Mouse (Mus musculus) kidney, postnatal 4 days (tissue): Measurements from ENCODE around the gene Dap.
A peak's percentile ranks its signal among the peaks of the same experiment; 100 is the strongest.

Experiments used
- DNase-seq, 2 experiments: peaks; one replicate each; pipeline ENCODE4 v3.0.0; 2021; ENCODE audit warnings: mixed read lengths in 2 of 2

Dap gene

DNA sequence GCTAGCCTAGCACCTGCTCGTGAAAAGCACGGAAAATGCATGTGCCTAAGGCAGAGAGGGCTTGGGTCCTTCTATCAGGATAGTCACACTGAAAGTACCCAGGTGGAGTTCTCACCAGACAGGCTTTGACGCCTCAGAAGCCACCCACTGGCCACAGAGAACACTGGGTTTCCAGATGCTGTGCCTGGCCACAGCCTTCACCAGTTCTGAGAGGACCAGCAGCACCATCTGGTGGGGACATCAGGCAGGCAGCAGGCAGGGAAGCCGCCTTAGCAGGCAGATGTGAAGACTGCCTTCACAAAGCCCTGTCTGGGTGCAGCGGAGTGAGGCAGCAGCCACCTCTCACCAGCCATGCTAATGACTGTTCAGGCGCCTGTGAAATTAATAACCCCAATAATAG, 40.7 kb downstream of the Dap start:
- DNase-seq, result peak; percentile 89 to 91

DNA sequence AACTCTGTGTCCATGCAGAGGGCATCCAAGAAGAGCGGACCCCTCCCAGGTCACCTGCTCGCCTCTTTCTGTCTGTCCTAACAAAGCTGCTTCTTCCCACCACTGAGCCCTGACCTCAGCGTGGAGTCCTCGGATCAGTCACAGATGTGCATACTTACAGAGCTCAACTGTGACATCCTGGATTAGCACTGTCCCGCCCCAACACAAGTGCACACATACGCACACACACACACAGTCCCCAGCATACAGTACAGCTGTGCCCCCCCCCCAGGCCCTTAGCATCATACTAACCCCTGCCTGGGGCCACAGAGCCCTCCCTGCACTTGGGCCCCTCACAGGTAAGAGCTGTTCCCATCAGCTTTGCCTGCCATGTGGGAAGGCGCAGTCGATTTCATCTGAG, 41.3 kb downstream of the Dap start:
- DNase-seq, result no peak

DNA sequence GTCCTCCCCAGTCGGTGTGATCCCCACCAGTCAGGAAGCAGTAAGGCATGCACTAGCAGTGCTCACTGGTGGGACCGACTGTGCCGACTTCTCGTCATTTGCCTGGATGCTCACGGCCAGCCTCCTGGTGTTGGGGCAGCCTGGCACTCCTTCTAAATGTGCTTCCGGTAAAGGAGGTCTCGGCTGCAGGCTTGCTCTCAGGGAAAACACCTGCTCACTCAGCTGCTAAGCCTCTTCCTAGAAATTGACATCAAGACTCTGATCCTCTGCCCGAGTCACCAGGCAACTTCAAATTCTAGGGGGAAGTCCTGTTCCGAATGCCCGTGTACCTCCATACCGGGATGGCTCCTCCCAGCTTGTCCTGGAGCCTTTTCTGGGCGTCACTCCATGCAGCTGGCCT, 41.7 kb downstream of the Dap start:
- no peak for DNase-seq

DNA sequence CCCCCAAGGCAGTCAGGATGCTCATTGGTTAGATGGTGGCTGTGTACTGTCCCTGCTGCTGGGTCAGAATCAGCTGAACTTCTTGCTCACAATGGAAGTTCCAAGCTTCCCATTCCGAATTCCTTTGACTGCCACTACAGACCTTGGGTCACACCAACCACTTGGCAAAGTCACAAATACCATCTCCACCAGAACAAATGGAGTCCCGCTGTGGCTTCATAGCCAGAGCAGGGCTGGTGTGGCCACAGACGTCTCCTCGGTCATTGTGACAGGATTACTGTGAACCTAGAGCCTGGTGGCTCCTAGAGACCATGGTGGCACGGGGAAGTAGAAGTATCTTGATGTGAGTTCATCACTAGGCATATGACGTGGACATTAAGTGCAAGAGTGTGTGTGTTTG, 44.0 kb downstream of the Dap start:
- DNase-seq, result no peak

DNA sequence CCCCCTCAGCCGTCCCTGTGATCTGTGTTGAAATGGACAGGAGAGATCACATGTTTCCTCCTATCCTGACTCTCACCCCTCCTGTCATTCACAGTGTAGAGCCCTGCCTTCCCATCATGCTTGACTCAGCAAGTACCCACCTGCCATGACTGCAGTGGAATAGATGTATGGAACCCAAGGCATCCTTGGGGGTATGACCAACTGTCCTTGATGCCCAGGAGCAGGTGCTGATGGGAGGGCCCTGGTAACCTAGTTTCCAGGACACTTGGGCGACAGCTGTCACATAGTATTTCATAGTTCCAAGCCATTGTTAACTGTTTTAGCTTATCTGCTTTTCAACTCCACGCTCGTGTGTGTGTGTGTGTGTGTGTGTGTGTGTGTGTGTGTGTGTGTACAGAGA, 45.4 kb downstream of the Dap start:
- no peak for DNase-seq

DNA sequence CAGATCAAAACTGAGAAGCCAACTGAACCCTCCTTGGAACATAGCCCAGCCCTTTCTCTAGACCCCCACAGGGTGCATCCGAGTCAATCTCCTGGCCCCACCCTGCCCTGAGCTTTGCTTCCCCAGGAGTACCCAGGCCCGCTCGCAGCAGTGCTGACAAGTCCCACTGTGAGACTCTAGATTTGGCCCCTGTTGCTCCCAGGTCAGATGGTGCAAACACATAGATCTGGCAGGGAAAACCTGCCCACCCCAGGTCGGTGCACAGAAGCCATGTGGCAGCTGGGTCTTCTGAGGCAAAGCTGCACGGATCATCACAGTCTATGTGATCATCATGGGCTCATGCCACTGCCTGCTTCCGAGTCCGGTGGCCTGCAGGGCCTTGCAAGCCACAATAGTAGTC, 48.6 kb downstream of the Dap start:
- no peak for DNase-seq

DNA sequence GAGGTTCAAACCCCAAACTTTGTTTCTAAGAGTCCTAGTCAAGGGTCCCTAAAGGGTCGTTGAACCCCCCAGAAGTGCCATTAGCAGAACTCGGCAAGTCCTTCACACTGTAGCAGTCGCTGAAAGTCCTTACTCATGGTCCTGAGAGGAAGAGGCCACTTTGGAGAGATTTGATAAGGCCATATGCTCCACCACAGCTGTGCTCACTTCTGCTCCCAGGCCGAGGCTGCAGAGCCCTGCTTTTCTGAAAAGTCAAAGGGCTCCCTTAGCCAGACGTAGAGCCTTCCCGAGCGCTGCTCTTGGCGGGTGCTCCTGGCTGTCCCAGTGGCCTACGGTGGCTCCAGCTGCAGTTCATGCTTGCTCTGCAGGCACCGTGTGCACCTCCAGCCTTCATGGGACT, 49.4 kb downstream of the Dap start:
- no peak for DNase-seq

DNA sequence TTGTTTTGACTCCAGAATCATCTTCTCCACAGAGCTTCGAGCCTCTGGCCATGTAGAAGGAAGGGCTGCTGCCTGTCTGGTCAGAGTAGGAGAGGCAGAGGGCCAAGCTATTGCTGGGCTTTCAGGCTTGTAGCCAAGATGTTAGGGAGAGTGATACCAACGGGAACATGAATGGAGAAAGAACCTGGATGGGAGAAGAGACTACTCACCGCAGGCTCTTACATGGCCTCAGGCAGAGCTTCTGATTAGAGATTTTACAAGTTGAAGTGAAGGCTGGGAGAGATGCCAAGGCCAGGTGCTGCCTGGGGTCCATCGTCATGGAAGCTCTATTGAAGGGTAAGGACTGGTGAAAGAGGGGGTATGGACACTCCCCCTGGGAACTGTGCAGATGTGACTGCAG, 54.0 kb downstream of the Dap start:
- no peak for DNase-seq

DNA sequence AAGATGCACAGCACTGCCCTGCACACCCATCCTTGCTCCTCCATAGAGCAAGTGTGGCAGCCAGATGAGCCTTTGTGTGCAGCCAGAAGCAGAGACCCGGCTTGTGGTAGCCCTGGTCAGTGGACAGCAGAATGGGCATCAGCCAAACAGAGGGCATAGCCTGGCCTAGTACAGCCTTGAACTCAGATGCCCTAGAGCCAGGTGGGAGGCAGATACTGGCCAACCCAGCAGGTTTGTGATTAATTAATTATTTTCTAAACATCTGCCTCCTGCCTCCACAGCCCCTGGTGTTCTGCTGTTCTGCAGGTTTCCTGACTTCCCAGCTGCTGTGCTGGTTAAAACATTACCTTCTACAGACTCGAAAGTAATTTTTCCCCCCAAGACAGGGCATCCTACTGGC, 55.0 kb downstream of the Dap start:
- peak in 1 of 2 experiments; percentile 38 for DNase-seq

DNA sequence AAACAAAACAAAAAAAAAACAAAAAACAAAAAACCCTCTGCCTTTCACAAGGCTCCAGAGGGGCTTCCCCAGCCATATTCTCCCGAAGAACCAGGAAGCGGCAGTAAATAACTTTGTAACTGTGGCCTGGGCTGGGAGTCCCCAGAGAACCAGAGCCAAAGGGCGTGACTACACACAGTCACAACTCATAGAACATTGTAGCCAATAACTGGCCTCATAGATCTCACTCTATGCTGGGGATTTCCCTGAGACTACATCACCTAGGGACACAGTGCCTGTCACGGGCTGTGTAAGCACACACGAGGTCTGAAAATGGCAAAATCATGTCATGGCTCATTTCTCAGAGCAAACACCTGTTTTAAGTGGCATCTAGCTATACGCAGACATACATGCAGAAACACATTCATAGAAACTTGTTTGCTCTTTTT, 55.5 kb downstream of the Dap start:
- no peak for DNase-seq

DNA sequence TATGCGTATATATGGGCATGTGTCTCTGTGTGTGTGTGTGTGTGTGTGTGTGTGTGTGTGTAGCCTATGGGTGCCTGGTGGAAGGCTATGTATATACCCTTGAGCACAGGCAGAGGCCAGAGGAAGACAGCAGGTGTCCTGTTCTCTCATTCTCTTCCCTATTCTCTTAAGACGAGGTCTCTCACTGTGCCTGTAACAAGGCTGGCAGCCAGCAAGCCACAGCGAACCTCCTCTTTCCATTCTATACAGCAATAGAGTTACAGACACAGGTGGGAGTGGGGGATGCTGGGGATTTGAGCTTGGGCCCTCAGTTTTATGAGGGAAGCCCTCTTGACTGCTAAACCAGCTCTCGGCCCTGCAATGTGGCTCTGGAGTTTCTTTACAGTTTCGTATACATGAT, 55.9 kb downstream of the Dap start:
- no peak for DNase-seq

DNA sequence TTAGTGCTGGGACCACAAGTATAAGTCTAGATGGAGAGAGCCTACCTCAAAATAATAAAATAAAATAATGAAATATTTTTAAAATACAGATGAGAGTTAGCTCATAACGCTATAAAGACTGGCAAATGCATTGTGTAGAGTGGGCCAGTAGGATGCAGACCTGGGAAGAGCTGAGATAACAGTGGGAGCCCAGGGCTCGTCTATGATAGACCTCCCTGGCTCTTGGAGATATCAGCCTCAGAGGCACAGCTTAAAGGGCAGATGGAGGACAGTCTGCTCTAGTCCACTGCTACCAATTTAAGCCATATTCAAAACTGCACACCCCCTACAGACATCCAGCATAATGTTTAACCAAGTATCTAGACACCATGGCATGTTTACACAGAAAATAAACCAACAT, 56.6 kb downstream of the Dap start:
- no peak for DNase-seq

DNA sequence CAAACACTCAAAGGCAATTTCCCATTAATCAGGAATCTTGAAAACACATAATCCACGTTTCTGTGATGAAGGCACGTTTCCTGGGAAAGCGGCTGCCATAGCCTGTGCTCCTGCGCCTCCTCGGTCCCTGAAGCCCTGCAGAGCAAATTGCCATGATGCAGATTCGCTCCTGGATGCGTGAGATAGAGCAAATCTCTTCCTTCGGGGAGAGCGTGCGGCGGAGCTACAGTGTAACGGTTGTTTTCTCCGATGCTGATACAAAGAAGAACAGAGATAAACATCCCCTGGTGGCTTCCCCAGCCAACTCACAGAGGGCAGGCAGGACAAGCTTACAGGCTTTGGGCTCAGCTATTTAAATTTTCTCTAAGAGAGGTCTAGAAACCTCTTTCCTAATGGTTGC, 57.7 kb downstream of the Dap start:
- DNase-seq, result no peak

DNA sequence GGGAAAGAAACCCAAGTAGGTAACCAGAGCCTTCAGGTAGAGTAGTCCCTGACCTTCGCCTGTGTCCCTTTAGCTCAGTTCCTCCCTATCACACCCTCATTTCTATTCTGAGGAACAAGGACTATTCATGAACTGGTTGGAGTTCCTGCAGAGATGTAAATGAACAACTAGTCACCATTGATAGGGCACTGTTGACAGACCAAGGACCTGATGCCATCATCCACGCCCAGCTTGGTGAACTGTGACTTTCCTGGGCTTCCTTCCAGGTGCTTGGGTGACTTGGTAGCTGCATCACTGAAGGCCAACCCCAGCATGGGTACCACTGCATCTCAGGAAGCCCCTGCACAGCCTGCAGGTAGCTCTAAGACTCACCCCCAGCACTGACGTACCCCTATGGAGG, 58.2 kb downstream of the Dap start:
- DNase-seq, result no peak

DNA sequence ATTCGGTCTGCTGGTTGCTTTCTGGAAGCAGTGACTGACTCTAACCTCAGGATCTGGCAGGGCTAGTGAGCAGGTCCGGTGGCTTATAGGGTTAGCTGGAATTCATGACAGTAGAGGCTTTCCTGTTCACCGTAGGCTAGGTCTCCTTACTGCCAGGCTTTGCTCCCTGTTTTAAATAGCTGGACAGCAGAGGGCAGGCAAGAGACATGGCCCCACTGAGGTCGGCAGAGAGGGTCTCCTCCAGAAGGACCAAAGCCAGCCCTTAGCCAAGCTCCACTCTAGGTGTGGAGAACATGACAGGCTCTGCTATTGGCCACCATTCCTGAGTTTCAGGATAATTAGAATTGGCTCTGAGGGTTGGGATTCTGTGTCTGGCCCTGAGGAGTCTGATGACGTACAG, 60.0 kb downstream of the Dap start:
- DNase-seq, result peak; percentile 34 to 46

DNA sequence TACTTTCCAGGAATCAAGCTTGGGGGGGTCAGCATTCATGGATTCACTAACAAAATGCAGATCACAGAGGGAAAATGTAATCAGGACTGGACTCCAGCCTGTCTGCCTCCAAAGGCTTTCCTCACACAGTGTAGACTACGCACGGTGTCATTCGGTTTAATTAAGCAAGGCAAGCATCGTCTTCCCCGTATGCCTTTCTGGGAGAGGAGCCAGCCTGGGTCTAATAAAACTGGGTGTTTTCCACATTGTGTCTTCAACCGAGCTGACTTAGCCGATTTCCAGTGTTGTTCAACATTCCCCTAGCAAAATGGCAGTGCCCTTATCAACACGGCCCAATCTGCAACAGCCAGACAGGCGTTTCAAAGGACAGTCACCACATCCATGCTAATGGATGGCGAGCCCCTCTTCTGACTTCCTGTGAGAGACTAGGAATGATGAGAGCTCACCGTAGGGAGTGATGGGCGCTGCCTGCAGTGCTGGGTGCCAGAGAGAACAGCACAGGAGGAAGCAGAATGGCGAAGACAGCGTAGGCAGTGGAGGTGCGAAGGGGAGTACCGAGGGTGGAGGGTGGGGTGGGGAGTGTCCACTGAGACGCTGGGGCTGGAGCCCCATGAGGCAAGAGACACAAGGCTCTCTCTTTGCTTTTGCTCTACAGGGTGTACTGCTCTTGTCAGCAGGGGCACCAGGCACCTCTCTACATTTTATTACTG, 61.0 kb downstream of the Dap start:
- no peak for DNase-seq

DNA sequence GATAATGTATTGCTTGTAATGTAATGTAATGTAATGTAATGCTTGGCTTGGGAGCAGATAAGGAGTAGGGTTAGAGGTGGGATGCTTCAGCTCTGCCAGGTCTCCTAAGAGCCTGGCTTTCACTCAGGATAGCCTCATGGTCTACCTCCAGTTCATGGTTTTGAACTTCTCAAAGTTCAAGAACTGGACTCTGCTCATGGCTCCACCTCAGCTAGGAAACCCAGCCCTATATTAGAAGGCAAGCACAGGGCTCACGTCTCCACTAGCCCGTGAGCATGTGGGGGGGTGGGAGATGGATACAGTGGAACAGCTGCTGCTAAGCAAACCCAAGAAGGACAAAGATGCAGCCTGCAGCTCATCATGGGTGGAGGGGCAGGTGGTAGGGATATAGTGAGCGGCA, 61.6 kb downstream of the Dap start:
- no peak for DNase-seq

DNA sequence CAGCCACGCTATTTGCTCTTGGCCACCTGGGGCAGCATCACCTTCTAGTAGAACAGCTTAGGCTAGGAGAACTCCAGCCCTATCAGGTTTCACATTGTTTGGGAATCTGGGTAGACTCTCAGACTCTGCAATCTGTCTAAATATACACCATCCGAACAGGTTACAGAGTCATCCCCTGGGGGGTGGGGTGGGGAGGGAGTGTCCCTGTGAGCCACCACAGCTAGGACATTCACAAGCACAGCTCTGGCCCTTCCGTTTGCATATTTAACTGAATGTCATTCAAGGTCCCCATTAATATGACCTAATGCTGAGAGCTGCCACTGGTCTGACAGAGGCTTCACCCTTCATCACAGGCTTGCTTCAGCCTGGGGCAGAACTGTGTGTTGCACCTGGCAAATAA, 68.5 kb downstream of the Dap start:
- DNase-seq, result no peak

DNA sequence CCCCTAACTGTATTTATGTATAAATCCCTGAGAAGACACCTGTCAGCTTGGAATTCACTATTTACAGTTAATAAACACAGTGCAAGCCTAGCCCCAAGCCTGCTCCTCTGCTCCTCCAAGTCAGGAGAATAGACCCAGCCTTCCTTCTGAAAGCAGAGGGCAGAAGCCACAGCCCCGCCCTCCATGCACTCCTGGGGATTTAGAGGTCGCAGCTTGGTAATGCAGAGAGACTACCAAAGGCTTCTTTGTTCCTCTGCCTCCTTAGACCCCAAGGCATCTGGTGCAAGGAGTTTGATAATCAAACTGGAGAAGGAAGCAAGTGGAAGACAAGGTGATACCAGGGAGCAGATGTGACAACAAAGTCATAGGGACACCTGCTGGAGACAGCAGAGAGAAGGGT, 70.2 kb downstream of the Dap start:
- peak in 1 of 2 experiments; percentile 28 for DNase-seq

DNA sequence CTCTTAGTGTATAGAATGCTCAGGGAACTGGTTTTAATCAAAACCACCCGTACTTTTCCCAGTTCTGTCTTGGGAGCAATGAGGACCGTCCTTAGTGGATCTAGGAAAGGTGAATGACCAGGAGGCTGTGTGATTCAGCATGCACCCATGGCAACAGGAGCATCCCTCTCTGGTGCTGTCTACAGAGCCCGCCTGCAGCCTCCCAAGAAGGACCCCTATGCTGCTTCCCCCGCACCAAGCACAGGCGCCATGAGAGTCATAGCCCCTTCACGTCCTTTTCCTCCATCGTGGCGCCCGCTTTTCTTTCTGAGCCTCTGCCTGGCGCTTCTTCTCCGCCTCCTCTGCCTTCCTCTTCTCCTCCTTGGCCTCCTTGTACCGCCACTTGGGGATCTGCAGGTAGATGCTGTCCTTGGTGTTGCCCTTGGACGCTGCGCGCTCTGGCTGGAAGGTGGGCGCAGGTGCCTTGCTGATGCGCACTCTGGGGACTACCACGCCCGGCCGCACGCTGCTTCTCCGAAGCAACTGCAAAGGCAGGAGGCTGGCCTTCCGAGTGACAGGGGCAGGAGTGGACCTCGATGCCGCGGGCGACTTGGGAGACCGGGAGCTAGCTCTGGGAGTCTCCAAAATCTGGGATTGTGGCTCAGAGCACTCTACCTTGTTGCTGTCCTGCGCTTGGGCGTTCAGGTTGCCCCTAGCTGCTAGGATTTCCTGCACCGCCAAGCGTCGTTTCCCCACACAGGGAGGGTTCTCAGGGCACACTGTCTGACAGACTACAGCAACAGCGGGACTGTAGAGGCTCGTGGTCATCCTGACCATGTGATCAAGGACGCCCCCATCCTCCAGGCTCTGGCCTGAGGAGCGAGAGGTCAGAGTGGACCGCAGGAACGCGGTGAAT, 73.0 kb downstream of the Dap start:
- DNase-seq, result peak in 1 of 2 experiments; percentile 18

DNA sequence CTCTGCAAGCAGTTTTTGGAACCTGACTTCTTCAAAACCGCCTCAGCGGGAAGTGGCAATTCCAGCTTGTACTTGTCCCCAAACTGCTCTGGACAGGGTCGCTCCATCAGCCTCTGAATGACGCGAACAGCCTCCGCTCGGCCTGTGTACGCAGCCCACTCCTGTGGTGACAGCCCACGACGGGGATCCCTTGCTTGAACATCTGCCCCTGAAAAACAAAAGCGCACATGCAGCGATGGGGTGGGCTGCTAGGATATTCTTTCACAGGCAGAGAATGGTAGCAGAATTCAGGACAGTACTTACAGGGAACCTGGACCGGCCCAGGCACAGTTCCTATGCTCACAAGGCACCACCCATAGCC, 73.6 kb downstream of the Dap start:
- DNase-seq, result peak; percentile 32 to 52

DNA sequence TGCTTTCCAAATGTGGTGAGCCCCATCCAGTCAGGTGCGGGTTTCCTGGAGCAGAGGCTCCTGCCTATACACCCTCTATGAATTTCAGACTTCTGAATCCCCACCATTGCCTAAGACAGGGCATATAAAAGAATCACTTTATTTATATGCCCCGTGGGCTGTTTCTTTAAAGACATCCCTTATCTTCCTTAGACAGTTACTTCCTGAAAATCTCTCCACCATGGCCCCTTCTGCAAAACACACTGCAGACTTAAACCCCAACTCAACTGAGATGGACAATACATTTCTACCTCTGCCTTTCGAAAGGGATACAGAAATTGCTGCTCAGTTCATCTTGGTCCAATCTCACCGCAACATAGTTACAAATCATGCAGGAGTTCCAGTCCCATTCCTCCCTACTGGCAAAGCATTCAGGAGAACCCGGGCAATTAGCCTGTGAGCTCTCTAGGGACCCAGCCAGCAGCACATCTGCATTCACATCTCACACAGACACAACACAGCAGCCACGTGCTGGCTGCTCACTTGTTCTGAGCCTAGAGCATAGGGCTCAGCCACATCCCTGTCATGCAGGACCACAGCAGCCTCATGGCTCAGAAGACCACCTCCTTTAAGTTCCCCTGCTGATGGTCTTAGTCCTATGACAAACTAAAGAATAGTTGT, 75.3 kb downstream of the Dap start:
- DNase-seq, result peak; percentile 40 to 50

DNA sequence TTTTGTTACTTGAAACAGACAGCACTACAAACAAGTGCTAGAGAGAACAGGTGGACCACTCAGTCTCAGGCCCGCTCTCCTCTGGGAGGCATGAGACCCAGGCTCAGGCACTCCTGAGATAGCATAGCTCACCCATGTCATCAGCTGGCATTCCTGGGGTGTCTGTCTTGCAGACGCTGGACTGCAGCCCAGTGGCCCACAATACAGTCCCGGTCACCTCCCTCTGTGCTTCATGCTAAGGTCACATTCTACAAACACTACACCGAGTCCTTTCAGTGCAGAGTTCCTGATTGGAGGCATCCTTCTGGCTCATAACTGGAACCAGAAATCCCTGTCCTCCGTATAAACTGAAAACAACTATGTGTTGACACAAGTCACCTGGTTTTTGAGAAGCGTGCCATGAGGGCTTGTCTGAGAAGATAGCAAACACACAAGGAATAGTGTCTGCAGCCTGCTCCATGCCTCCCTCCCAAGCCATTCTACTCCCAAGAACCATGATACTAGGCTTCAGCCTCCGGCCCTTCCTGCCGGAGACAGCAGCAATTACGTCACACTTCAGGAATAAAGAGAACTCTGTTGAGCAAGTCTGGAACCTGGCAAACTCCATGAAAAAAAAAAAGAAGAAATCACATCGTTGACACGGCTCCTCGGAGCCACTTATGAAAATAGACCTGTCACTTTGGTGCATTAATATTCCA, 78.3 kb downstream of the Dap start:
- no peak for DNase-seq
